Mouse (Mus musculus): Measurements from ENCODE around the gene Dync2li1. TPM values are rescaled to one million over a fixed set of nuclear protein-coding genes. Genes with fewer than 3 reads are reported as not detected.

Dync2li1 gene
- not detected in 2 replicates for polyA plus RNA-seq (2012)

- no peak for TF ChIP-seq GATA1 (IDR thresholded peaks at IDR 0.05; ENCODE audit: low read length)
Observed at GRCm38 (mm10) chr17:84626276-84626856, at the start of gene Dync2li1. Dync2li1 (plus strand) TSS chr17:84626496.

GRCm38 (mm10) chr17:84576621-84577293 is 49.5 kb upstream of the Dync2li1 start:
- no peak for TF ChIP-seq GATA1 (IDR thresholded peaks at IDR 0.05; ENCODE audit: low read length)

GRCm38 (mm10) chr17:84579249-84579648 is 47.0 kb upstream of the Dync2li1 start:
- no peak for TF ChIP-seq GATA1 (IDR thresholded peaks at IDR 0.05; ENCODE audit: low read length)

GRCm38 (mm10) chr17:84579817-84580216 is 46.5 kb upstream of the Dync2li1 start:
- no peak for TF ChIP-seq GATA1 (IDR thresholded peaks at IDR 0.05; ENCODE audit: low read length)

GRCm38 (mm10) chr17:84580821-84581220 is 45.5 kb upstream of the Dync2li1 start:
- no peak for TF ChIP-seq GATA1 (IDR thresholded peaks at IDR 0.05; ENCODE audit: low read length)

- no peak for TF ChIP-seq GATA1 (IDR thresholded peaks at IDR 0.05; ENCODE audit: low read length)
Observed at GRCm38 (mm10) chr17:84581740-84582414, 44.4 kb upstream of the Dync2li1 start.

- no peak for TF ChIP-seq GATA1 (IDR thresholded peaks at IDR 0.05; ENCODE audit: low read length)
Observed at GRCm38 (mm10) chr17:84584107-84584506, 42.2 kb upstream of the Dync2li1 start.

GRCm38 (mm10) chr17:84585104-84585503 is 41.2 kb upstream of the Dync2li1 start:
- no peak for TF ChIP-seq GATA1 (IDR thresholded peaks at IDR 0.05; ENCODE audit: low read length)

- no peak for TF ChIP-seq GATA1 (IDR thresholded peaks at IDR 0.05; ENCODE audit: low read length)
Observed at GRCm38 (mm10) chr17:84590065-84590464, 36.2 kb upstream of the Dync2li1 start.

GRCm38 (mm10) chr17:84591431-84592150 is 34.7 kb upstream of the Dync2li1 start:
- no peak for TF ChIP-seq GATA1 (IDR thresholded peaks at IDR 0.05; ENCODE audit: low read length)

GRCm38 (mm10) chr17:84596015-84596441 is 30.3 kb upstream of the Dync2li1 start:
- TF ChIP-seq GATA1 (IDR thresholded peaks at IDR 0.05; ENCODE audit: low read length) = no peak

- TF ChIP-seq GATA1 (IDR thresholded peaks at IDR 0.05; ENCODE audit: low read length) = no peak
Observed at GRCm38 (mm10) chr17:84596501-84596900, 29.8 kb upstream of the Dync2li1 start.

GRCm38 (mm10) chr17:84597859-84598258 is 28.4 kb upstream of the Dync2li1 start:
- no peak for TF ChIP-seq GATA1 (IDR thresholded peaks at IDR 0.05; ENCODE audit: low read length)

GRCm38 (mm10) chr17:84598928-84599327 is 27.4 kb upstream of the Dync2li1 start:
- TF ChIP-seq GATA1 (IDR thresholded peaks at IDR 0.05; ENCODE audit: low read length) = no peak

GRCm38 (mm10) chr17:84600051-84600983 is 26.0 kb upstream of the Dync2li1 start:
- TF ChIP-seq GATA1 (IDR thresholded peaks at IDR 0.05; ENCODE audit: low read length) = no peak
